8 mouse cellular contexts compared by ENCODE assay signal in the genomic region with DNA sequence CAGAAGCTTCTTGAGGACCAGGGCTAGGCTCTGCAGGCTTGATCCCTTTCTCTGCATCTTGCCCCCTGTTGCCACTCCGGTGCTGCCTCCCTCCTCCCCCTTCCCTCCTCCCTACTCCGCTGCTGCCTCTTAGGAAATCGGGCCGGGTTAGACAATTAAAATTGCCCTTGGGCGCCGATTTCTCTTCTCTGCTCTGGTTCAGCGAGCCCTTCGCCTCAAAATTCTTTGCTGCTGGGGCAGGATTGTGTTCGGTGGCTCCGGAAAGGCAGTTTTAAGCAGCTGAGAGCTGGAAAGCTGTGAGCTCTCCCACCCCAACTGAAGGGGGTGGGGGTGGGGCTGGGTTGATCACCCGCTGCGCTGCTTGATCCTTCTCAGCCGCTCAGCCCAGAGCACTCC. TPM values are rescaled to one million over a fixed set of nuclear protein-coding genes. Genes with fewer than 3 reads are reported as not detected.
DNase-seq lines count a peak whose midpoint lies in the region; ATAC-seq and TF ChIP-seq lines count a peak whose summit lies in the region.

No protein-coding gene starts in this region.

- TF ChIP-seq EP300 in ES-Bruce4 (IDR thresholded peaks at IDR 0.05; ENCODE audit: insufficient read depth, low read depth, low read length): 0 out of 2 replicates have a peak, but pooled peaks have one; percentile 23

- TF ChIP-seq POLR2A in ES-Bruce4 (IDR thresholded peaks at IDR 0.05; ENCODE audit: insufficient read depth, low read length): no peak

- DNase-seq in R1 (ENCODE audit: low read depth, low spot score): peak; percentile 79
- DNase-seq in embryonic facial prominence, embryonic 10.5 days (ENCODE audit: low spot score): peak; percentile 64
- peak; percentile 68 to 79 for DNase-seq in kidney, postnatal 25 days
- DNase-seq in lung, postnatal 14 days: peak; percentile 48
- no peak for DNase-seq in yolk sac, embryonic 10.5 days (ENCODE audit: low spot score)

- H3K9me3 ChIP-seq in ES-Bruce4 (replicated peaks; ENCODE audit: control insufficient read depth, insufficient read depth, low read length, poor library complexity, severe bottlenecking): no peaks in the 10 kb centered on the region
- H3K9me3 ChIP-seq in embryonic facial prominence, embryonic 10.5 days: no peaks in the 10 kb centered on the region
- H3K9me3 ChIP-seq in heart, embryonic 16.5 days (replicated peaks; ENCODE audit: control insufficient read depth, low read length): no peaks in the 10 kb centered on the region
- H3K9me3 ChIP-seq in stomach, embryonic 14.5 days (ENCODE audit: control insufficient read depth, low read depth, low read length): no peaks in the 10 kb centered on the region

- TF ChIP-seq CTCF in ES-Bruce4 (IDR thresholded peaks at IDR 0.05; ENCODE audit: low read depth, low read length): no peak

- no peaks in the 10 kb centered on the region for H3K4me1 ChIP-seq in ES-Bruce4 (ENCODE audit: control insufficient read depth, insufficient read depth, low read length)
- peaks cover 25% of the 10 kb centered on the region for H3K4me1 ChIP-seq in embryonic facial prominence, embryonic 10.5 days
- peaks cover 15% of the 10 kb centered on the region for H3K4me1 ChIP-seq in heart, embryonic 16.5 days (ENCODE audit: control insufficient read depth, insufficient read depth, low read length)
- H3K4me1 ChIP-seq in stomach, embryonic 14.5 days (ENCODE audit: control insufficient read depth, insufficient read depth, low read length): 0 out of 2 replicates have a peak, but pooled peaks cover 10% of the 10 kb centered on the region

- H3K27ac ChIP-seq in ES-Bruce4 (ENCODE audit: insufficient read depth, low read length): peak overlapping the region; percentile 95
- peak overlapping the region; percentile 95 for H3K27ac ChIP-seq in embryonic facial prominence, embryonic 10.5 days (replicated peaks)
- peak overlapping the region; percentile 96 for H3K27ac ChIP-seq in heart, embryonic 16.5 days (ENCODE audit: low read length)
- peak overlapping the region; percentile 94 for H3K27ac ChIP-seq in stomach, embryonic 14.5 days (ENCODE audit: low read length)

- H3K36me3 ChIP-seq in ES-Bruce4 (ENCODE audit: control insufficient read depth, insufficient read depth, low read length, poor library complexity, severe bottlenecking): peaks cover 26% of the 10 kb centered on the region
- H3K36me3 ChIP-seq in embryonic facial prominence, embryonic 10.5 days (replicated peaks): peaks cover 58% of the 10 kb centered on the region
- H3K36me3 ChIP-seq in heart, embryonic 16.5 days (ENCODE audit: control insufficient read depth, insufficient read depth): peaks cover 12% of the 10 kb centered on the region
- peaks cover 18% of the 10 kb centered on the region for H3K36me3 ChIP-seq in stomach, embryonic 14.5 days (ENCODE audit: control insufficient read depth, insufficient read depth, low read length)

- under 1% methylated on average over 13 of the region's 13 CpGs for WGBS in embryonic facial prominence, embryonic 10.5 days
- WGBS in heart, embryonic 16.5 days: 1% methylated on average over 13 of the region's 13 CpGs
- WGBS in stomach, embryonic 14.5 days: 0% methylated on average over 13 of the region's 13 CpGs

- ATAC-seq in heart, embryonic 16.5 days (replicated peaks; ENCODE audit: extremely low read depth, insufficient read depth, low FRiP score): no peak
- ATAC-seq in stomach, embryonic 14.5 days (ENCODE audit: insufficient number of reproducible peaks, insufficient read depth, low FRiP score, low read depth): no peak

- H3K9ac ChIP-seq in ES-Bruce4 (ENCODE audit: low read depth, poor library complexity, severe bottlenecking): peak overlapping the region; percentile 100
- peak overlapping the region; percentile 100 for H3K9ac ChIP-seq in heart, embryonic 16.5 days (ENCODE audit: low read length)
- H3K9ac ChIP-seq in stomach, embryonic 14.5 days (replicated peaks; ENCODE audit: low read depth, low read length): peak overlapping the region; percentile 96

- no peaks in the 10 kb centered on the region for H3K27me3 ChIP-seq in ES-Bruce4 (ENCODE audit: control insufficient read depth, insufficient read depth, low read length, poor library complexity, severe bottlenecking)
- H3K27me3 ChIP-seq in embryonic facial prominence, embryonic 10.5 days (replicated peaks; ENCODE audit: low read depth, poor library complexity, severe bottlenecking): no peaks in the 10 kb centered on the region
- H3K27me3 ChIP-seq in heart, embryonic 16.5 days (ENCODE audit: control insufficient read depth, insufficient read depth, low read length): no peaks in the 10 kb centered on the region
- H3K27me3 ChIP-seq in stomach, embryonic 14.5 days (ENCODE audit: control insufficient read depth, insufficient read depth, low read length): no peaks in the 10 kb centered on the region

- H3K4me3 ChIP-seq in ES-Bruce4 (ENCODE audit: low read depth, low read length): peak overlapping the region; percentile 93
- peak overlapping the region; percentile 80 for H3K4me3 ChIP-seq in embryonic facial prominence, embryonic 10.5 days
- H3K4me3 ChIP-seq in heart, embryonic 16.5 days (ENCODE audit: low read length): peak overlapping the region; percentile 100
- peak overlapping the region; percentile 98 for H3K4me3 ChIP-seq in stomach, embryonic 14.5 days (ENCODE audit: low read depth, low read length)

- peak overlapping the region; percentile 68 for H3K4me2 ChIP-seq in heart, embryonic 16.5 days (ENCODE audit: low read depth, low read length)
- peak overlapping the region; percentile 82 for H3K4me2 ChIP-seq in stomach, embryonic 14.5 days (replicated peaks; ENCODE audit: low read depth, low read length)

RNA-seq across cellular contexts. Expression of gene Phf12, which starts 2.3 kb away (rescaled TPM):
- polyA plus RNA-seq in ES-Bruce4 (2011; ENCODE audit: insufficient read depth, insufficient read length, low read depth, missing spikeins): 50.8 and 58.2 TPM in 2 replicates
- polyA plus RNA-seq in embryonic facial prominence, embryonic 10.5 days (2016; fragmentation: Nextera tagmentation; extraction: Ambion mirVana): 20.5 and 21.6 TPM in 2 replicates
- polyA plus RNA-seq in heart, embryonic 16.5 days (2015; fragmentation: Nextera tagmentation; extraction: Ambion mirVana): 11.6 and 12.4 TPM in 2 replicates
- polyA plus RNA-seq in stomach, embryonic 14.5 days (2014; fragmentation: Nextera tagmentation; extraction: Ambion mirVana): 16.9 and 22.5 TPM in 2 replicates

RNA-seq across cellular contexts. Expression of gene Dhrs13, which starts 47.2 kb away (rescaled TPM):
- 8.7 and 10.7 TPM in 2 replicates for polyA plus RNA-seq in ES-Bruce4 (2011; ENCODE audit: insufficient read depth, insufficient read length, low read depth, missing spikeins)
- 12.8 and 13.2 TPM in 2 replicates for polyA plus RNA-seq in embryonic facial prominence, embryonic 10.5 days (2016; fragmentation: Nextera tagmentation; extraction: Ambion mirVana)
- polyA plus RNA-seq in heart, embryonic 16.5 days (2015; fragmentation: Nextera tagmentation; extraction: Ambion mirVana): 12.3 and 12.6 TPM in 2 replicates
- 19.1 and 21.4 TPM in 2 replicates for polyA plus RNA-seq in stomach, embryonic 14.5 days (2014; fragmentation: Nextera tagmentation; extraction: Ambion mirVana)

RNA-seq across cellular contexts. Expression of gene Flot2, which starts 52.9 kb away (rescaled TPM):
- 76.6 and 85.5 TPM in 2 replicates for polyA plus RNA-seq in ES-Bruce4 (2011; ENCODE audit: insufficient read depth, insufficient read length, low read depth, missing spikeins)
- 57.8 and 60.9 TPM in 2 replicates for polyA plus RNA-seq in embryonic facial prominence, embryonic 10.5 days (2016; fragmentation: Nextera tagmentation; extraction: Ambion mirVana)
- polyA plus RNA-seq in heart, embryonic 16.5 days (2015; fragmentation: Nextera tagmentation; extraction: Ambion mirVana): 109 and 112 TPM in 2 replicates
- polyA plus RNA-seq in stomach, embryonic 14.5 days (2014; fragmentation: Nextera tagmentation; extraction: Ambion mirVana): 54.1 and 60.6 TPM in 2 replicates

RNA-seq across cellular contexts. Expression of gene Sez6, which starts 54.2 kb away (rescaled TPM):
- polyA plus RNA-seq in ES-Bruce4 (2011; ENCODE audit: insufficient read depth, insufficient read length, low read depth, missing spikeins): 0.33 and 0.57 TPM in 2 replicates
- 2.3 and 2.5 TPM in 2 replicates for polyA plus RNA-seq in embryonic facial prominence, embryonic 10.5 days (2016; fragmentation: Nextera tagmentation; extraction: Ambion mirVana)
- 0.04 and 0.19 TPM in 2 replicates for polyA plus RNA-seq in heart, embryonic 16.5 days (2015; fragmentation: Nextera tagmentation; extraction: Ambion mirVana)
- 2.1 and 3.0 TPM in 2 replicates for polyA plus RNA-seq in stomach, embryonic 14.5 days (2014; fragmentation: Nextera tagmentation; extraction: Ambion mirVana)
